Mouse (Mus musculus): Measurements from ENCODE around the gene Stard13. TPM values are rescaled to one million over a fixed set of nuclear protein-coding genes. Genes with fewer than 3 reads are reported as not detected.
A peak's percentile ranks its signal among the peaks of the same experiment; 100 is the strongest.

The Stard13 gene
- polyA plus RNA-seq, 1 experiment from 2014 or later, result 20.6 TPM

DNA sequence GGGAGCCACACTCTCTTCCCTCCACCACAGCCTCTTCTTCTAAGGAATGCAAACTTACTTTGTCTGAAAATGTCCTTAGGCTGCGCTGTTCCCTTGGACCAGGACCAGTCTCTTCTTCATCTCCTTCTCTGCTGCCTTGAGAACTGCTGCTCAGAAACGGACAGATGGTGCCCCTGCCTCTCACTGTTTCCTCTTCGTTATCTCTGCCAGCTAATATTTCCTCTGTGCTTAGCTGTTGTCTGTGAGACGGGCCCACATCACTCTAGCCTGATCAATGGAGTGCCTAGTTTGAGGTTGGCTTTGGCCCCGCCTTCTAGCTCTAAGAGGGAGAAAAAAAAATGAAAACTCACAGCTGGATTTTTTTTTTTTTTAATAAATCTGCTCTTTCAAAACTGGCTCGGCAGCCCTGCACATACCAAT is 106.3 kb downstream of the Stard13 start:
- H3K4me3 ChIP-seq (ENCODE audit: low read length), result peak overlapping the region; percentile 44
- H3K9me3 ChIP-seq (ENCODE audit: control insufficient read depth, low read length), result no peaks in the 10 kb centered on the region
- H3K4me1 ChIP-seq (replicated peaks; ENCODE audit: control insufficient read depth, insufficient read depth, low read length), result peaks cover 16% of the 10 kb centered on the region
- H3K9ac ChIP-seq (ENCODE audit: low read length), result peak overlapping the region; percentile 62
- peak overlapping the region; percentile 87 for H3K27ac ChIP-seq (ENCODE audit: low read length)
- peak; percentile 62 for ATAC-seq (ENCODE audit: low read depth)
- no peaks in the 10 kb centered on the region for H3K27me3 ChIP-seq (ENCODE audit: control insufficient read depth, insufficient read depth, low read depth, low read length)
- H3K4me2 ChIP-seq (ENCODE audit: low read depth, low read length), result peak overlapping the region; percentile 45
- WGBS, result 20% methylated on average over 6 of the region's 6 CpGs
- 0 out of 2 replicates have a peak, but pooled peaks cover 3% of the 10 kb centered on the region for H3K36me3 ChIP-seq (ENCODE audit: control insufficient read depth, insufficient read depth, low read length)

DNA sequence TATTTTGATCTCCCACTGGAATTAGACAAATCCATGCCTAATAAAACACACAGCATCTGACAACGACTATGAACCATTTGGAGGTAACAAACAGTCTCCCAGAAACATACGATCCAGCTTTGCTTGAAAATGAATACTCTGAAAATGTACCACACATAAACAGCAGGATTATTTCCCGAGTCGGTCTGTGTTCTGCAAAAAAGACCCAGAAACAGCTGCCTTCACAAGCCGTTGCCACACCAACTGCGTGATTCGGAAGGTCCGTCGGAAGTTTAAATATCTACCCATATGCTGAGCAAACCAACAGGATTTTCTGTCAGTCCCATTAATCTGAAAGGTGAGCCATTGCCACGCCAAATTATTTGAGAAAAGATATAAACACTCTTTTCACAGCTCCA is 107.0 kb downstream of the Stard13 start:
- Histone ChIP-seq H3K9ac (ENCODE audit: low read length) (peak overlapping the region; percentile 32; the same call in 1 of the 2 replicates), H3K36me3 (ENCODE audit: control insufficient read depth, insufficient read depth, low read length) (0 out of 2 replicates have a peak, but pooled peaks cover 3% of the 10 kb centered on the region), H3K4me3 (ENCODE audit: low read length) (peak overlapping the region; percentile 44), H3K4me2 (ENCODE audit: low read depth, low read length) (peak overlapping the region; percentile 45), H3K9me3 (ENCODE audit: control insufficient read depth, low read length) (no peaks in the 10 kb centered on the region), H3K27ac (ENCODE audit: low read length) (peak overlapping the region; percentile 87), H3K27me3 (ENCODE audit: control insufficient read depth, insufficient read depth, low read depth, low read length) (no peaks in the 10 kb centered on the region), H3K4me1 (replicated peaks; ENCODE audit: control insufficient read depth, insufficient read depth, low read length) (peaks cover 16% of the 10 kb centered on the region)
- no peak for ATAC-seq (ENCODE audit: low read depth)
- 43% methylated on average over 10 of the region's 10 CpGs for WGBS

DNA sequence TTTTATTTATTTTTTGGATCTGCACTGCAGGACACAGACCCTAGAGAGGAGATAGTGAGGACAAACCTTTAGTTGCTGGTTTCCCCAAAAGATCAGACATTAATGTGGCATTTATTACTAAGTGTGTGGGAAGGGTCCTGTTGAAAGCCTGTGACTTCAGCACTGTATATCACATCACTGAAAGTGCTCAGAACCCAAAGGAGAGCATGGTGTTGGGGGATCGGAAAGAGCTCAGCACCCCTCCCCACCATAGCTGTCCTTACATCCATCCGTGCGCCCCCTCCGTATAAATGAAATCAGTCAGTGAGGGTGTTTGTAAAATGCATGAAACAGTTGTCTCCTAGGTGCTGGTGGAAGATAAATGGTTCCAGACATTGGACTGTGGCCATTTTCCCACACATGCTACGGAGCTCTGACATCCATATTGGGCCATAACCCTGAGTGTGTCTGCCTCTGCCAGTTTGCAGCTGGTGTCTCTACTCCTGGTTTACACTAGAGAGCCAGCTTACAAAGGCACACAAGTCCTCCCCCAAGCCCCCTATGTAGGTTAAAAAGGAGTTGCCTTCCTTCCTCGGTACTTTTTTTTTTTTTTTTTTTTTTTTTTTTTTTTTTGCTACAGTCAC is 107.5 kb downstream of the Stard13 start:
- peak overlapping the region; percentile 45 for H3K4me2 ChIP-seq (ENCODE audit: low read depth, low read length)
- no peaks in the 10 kb centered on the region for H3K9me3 ChIP-seq (ENCODE audit: control insufficient read depth, low read length)
- ATAC-seq (ENCODE audit: low read depth), result peak; percentile 65
- peak overlapping the region; percentile 87 for H3K27ac ChIP-seq (ENCODE audit: low read length)
- no peaks in the 10 kb centered on the region for H3K27me3 ChIP-seq (ENCODE audit: control insufficient read depth, insufficient read depth, low read depth, low read length)
- WGBS, result 41% methylated on average over 6 of the region's 6 CpGs
- peak overlapping the region; percentile 35 for H3K9ac ChIP-seq (ENCODE audit: low read length)
- H3K36me3 ChIP-seq (ENCODE audit: control insufficient read depth, insufficient read depth, low read length), result 0 out of 2 replicates have a peak, but pooled peaks cover 3% of the 10 kb centered on the region
- H3K4me1 ChIP-seq (replicated peaks; ENCODE audit: control insufficient read depth, insufficient read depth, low read length), result peaks cover 16% of the 10 kb centered on the region
- peak overlapping the region; percentile 44 for H3K4me3 ChIP-seq (ENCODE audit: low read length)

DNA sequence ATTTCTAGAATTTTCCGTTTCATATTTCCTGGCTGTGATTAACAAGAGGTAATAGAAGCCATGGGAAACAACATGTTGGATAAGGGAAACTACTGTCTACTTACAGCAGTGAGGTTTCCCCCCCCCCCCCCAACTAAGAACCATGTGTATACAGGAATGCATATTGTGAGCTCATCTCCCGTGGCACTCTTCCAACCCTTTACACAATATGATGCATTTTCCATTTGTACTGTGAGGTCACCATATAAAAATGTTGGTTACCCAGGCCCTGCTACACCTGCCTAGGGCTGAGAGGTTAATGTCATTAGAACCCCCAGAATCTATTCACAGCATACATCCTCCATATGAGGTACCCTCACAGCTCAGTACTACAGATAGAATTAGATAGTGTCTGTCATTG is 115.8 kb downstream of the Stard13 start:
- H3K9ac ChIP-seq (ENCODE audit: low read length), result no peak overlapping the region
- 0 out of 2 replicates have a peak, but pooled peaks cover 3% of the 10 kb centered on the region for H3K36me3 ChIP-seq (ENCODE audit: control insufficient read depth, insufficient read depth, low read length)
- no peaks in the 10 kb centered on the region for H3K27me3 ChIP-seq (ENCODE audit: control insufficient read depth, insufficient read depth, low read depth, low read length)
- peak overlapping the region; percentile 32; the same call in 1 of the 2 replicates for H3K27ac ChIP-seq (ENCODE audit: low read length)
- no peaks in the 10 kb centered on the region for H3K9me3 ChIP-seq (ENCODE audit: control insufficient read depth, low read length)
- WGBS, result 47% methylated on average over 2 of the region's 2 CpGs
- H3K4me1 ChIP-seq (replicated peaks; ENCODE audit: control insufficient read depth, insufficient read depth, low read length), result peaks cover 15% of the 10 kb centered on the region
- no peak overlapping the region for H3K4me2 ChIP-seq (ENCODE audit: low read depth, low read length)
- ATAC-seq (ENCODE audit: low read depth), result peak; percentile 49; the same call in 1 of the 2 replicates
- no peak overlapping the region for H3K4me3 ChIP-seq (ENCODE audit: low read length)

DNA sequence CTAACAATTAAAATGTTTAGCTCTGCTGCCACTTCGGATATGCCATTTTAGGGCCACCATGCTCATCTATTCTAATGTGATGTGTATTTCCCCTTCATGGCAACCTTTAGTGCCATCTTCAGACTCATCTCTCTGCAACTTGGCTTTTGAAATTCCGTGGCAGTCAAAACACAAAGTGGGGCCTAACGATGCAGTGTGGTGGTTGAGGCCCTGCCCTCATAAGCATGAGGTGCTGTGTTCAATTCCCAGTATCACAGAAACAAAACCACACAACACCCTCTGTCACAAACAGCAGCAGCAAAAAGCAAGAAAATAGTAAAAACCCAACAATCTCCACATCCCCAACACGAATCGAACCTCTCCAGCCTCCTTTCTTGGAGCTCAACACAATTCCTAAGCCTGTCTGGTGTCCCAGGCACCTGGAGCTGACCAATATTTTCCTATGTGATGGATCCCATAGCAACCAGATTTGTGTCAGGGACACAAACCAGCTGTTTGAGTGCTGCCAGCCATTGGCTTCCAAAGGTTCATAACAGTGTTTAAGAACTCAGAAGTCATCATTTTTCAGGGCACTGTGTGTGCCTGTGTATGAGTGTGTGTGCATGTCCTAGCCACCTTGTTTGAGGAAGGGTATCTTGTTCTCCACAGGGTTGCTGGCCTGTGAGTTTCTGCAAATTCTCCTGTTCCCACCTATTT is 117.3 kb downstream of the Stard13 start:
- H3K27me3 ChIP-seq (ENCODE audit: control insufficient read depth, insufficient read depth, low read depth, low read length), result no peaks in the 10 kb centered on the region
- H3K27ac ChIP-seq (ENCODE audit: low read length), result peak overlapping the region; percentile 47
- H3K4me2 ChIP-seq (ENCODE audit: low read depth, low read length), result no peak overlapping the region
- ATAC-seq (ENCODE audit: low read depth), result peak; percentile 76
- 56% methylated on average over 5 of the region's 5 CpGs for whole genome bisulfite sequencing
- H3K4me1 ChIP-seq (replicated peaks; ENCODE audit: control insufficient read depth, insufficient read depth, low read length), result peaks cover 15% of the 10 kb centered on the region
- no peaks in the 10 kb centered on the region for H3K9me3 ChIP-seq (ENCODE audit: control insufficient read depth, low read length)
- no peaks in the 10 kb centered on the region for H3K36me3 ChIP-seq (ENCODE audit: control insufficient read depth, insufficient read depth, low read length)
- H3K9ac ChIP-seq (ENCODE audit: low read length), result 0 out of 2 replicates have a peak overlapping the region, but pooled peaks have one; percentile 5
- H3K4me3 ChIP-seq (ENCODE audit: low read length), result no peak overlapping the region

DNA sequence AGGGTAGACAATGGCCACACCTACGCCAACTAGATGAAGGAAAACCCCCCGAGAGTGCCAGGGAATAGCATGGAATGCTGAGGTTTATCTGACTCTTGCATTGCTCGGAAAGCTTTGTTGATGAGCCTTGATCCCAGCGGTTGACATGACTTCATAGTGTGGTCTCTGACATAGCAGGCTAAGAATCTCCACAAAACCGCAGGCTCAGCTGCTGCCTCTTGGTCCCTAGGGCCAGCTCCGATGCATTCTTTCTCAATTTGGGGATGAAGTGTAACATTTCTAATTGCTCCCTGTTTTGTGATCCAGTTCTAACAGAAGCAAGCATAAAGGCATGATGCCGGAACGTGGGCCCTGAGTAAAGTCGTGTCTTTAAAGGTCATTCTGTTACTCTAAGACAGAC is 120.9 kb downstream of the Stard13 start:
- 79% methylated on average over 9 of the region's 9 CpGs for WGBS
- Histone ChIP-seq H3K27me3 (ENCODE audit: control insufficient read depth, insufficient read depth, low read depth, low read length) (no peaks in the 10 kb centered on the region), H3K36me3 (ENCODE audit: control insufficient read depth, insufficient read depth, low read length) (no peaks in the 10 kb centered on the region)

DNA sequence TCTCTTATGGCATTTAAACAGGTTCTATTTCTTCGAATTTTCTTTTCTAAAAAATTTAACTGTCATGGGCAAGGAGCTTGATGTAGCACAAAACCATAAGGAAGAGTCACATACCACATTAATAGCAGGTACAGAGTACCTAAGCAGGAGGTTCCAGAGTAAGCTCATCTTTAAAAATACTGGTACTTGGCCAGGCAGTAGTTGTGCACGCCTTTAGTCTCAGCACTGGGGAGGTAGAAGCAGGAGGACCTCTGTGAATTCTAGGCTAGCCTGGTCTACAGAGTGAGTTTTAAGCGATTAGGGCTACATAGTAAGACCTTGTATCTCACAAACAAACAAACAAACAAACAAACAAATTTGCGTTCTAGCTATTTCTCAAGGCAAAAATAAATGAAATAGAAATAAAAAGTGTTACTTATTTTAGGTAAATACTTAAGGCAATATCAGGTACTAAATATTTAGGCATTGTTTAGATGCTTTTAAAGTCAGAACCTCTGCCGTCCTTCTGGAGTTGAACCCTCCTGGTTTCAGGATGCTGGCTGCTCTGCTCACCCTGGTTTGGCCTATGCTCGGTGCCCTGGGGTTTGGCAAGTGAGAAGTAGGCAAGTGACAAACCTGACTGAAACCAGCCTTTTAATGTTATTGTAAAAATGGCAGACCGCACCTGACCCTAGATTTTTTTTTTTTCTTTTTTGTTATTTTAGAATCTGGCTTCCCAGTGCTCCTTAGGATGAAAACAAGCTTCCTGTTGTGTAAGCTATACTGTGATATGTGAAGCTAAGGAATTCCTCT is 122.4 kb downstream of the Stard13 start:
- Histone ChIP-seq H3K4me2 (ENCODE audit: low read depth, low read length) (no peak overlapping the region), H3K36me3 (ENCODE audit: control insufficient read depth, insufficient read depth, low read length) (no peaks in the 10 kb centered on the region), H3K27ac (ENCODE audit: low read length) (no peak overlapping the region), H3K4me1 (replicated peaks; ENCODE audit: control insufficient read depth, insufficient read depth, low read length) (peaks cover 26% of the 10 kb centered on the region), H3K27me3 (ENCODE audit: control insufficient read depth, insufficient read depth, low read depth, low read length) (no peaks in the 10 kb centered on the region), H3K9me3 (ENCODE audit: control insufficient read depth, low read length) (no peaks in the 10 kb centered on the region), H3K4me3 (ENCODE audit: low read length) (no peak overlapping the region), H3K9ac (ENCODE audit: low read length) (no peak overlapping the region)
- ATAC-seq (ENCODE audit: low read depth), result no peak
- 85% methylated on average over 7 of the region's 7 CpGs for WGBS

More for the DNA sequence above, 120.9 kb downstream of the Stard13 start:
- Histone ChIP-seq H3K4me3 (ENCODE audit: low read length) (no peak overlapping the region), H3K9me3 (ENCODE audit: control insufficient read depth, low read length) (no peaks in the 10 kb centered on the region), H3K4me1 (replicated peaks; ENCODE audit: control insufficient read depth, insufficient read depth, low read length) (peaks cover 35% of the 10 kb centered on the region), H3K27ac (ENCODE audit: low read length) (no peak overlapping the region), H3K9ac (ENCODE audit: low read length) (no peak overlapping the region), H3K4me2 (ENCODE audit: low read depth, low read length) (no peak overlapping the region)
- ATAC-seq (ENCODE audit: low read depth), result no peak

DNA sequence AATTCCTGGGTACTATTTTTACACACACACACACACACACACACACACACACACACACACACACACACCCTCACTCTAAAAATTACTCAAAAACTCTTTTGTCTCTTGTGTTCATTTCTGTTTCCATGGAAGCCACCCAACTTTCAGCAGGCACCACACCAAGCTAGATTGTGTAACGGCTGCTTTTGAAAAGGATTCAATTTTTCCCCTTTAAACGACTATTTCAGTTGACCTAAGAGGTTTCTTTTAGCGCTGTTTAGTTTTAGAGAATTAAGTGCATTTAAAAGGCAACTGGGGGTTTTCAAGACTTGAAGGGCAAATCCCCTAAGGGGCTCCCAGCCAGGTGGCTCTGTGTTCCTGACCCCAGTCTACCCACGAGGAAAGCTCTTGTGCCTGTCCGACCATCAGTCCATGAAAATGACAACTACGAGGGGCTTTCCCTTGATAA is 123.2 kb downstream of the Stard13 start:
- Histone ChIP-seq H3K4me2 (ENCODE audit: low read depth, low read length) (no peak overlapping the region; the same call in 1 of the 2 replicates), H3K9ac (ENCODE audit: low read length) (no peak overlapping the region), H3K4me1 (replicated peaks; ENCODE audit: control insufficient read depth, insufficient read depth, low read length) (peaks cover 23% of the 10 kb centered on the region), H3K27me3 (ENCODE audit: control insufficient read depth, insufficient read depth, low read depth, low read length) (no peaks in the 10 kb centered on the region), H3K4me3 (ENCODE audit: low read length) (no peak overlapping the region), H3K36me3 (ENCODE audit: control insufficient read depth, insufficient read depth, low read length) (no peaks in the 10 kb centered on the region), H3K27ac (ENCODE audit: low read length) (peak overlapping the region; percentile 80), H3K9me3 (ENCODE audit: control insufficient read depth, low read length) (no peaks in the 10 kb centered on the region)
- ATAC-seq (ENCODE audit: low read depth), result peak; percentile 56; the same call in 1 of the 2 replicates
- 38% methylated on average over 6 of the region's 6 CpGs for whole genome bisulfite sequencing
